Mouse (Mus musculus) liver, postnatal 0 days (tissue): ENCODE measurements around the gene Daw1. TPM values are rescaled to one million over a fixed set of nuclear protein-coding genes. Genes with fewer than 3 reads are reported as not detected.

ENCODE experiments used
- ATAC-seq: fragments of 200-750 bp; cut with Nextera tagmentation; 2 replicates; pipeline ENCODE4 v1.8.0; 2017; ENCODE audit warnings: mild to moderate bottlenecking, moderate library complexity
- DNase-seq: peaks from one replicate; pipeline ENCODE4 v3.0.0-alpha.2; 2016
- H3K27ac ChIP-seq: fragments of 300-500 bp; sonication (generic); 2 replicates; pipeline ENCODE4 v1.5.1; 2014; ENCODE audit warnings: antibody characterized with exemption, moderate library complexity, mild to moderate bottlenecking, low read depth
- H3K27me3 ChIP-seq: fragments of 300-500 bp; sonication (generic); 2 replicates; pipeline ENCODE4 v1.6.1; 2014; ENCODE audit warnings: low read length, control low read depth, mixed read lengths; ENCODE audit not compliant: insufficient read depth
- H3K36me3 ChIP-seq: fragments of 300-500 bp; sonication (generic); replicated peaks from 2 replicates; pipeline ENCODE4 v1.6.1; 2014; ENCODE audit warnings: mild to moderate bottlenecking, control low read depth, low read length, moderate library complexity, mixed read lengths; ENCODE audit not compliant: insufficient read depth
- H3K4me1 ChIP-seq: fragments of 300-500 bp; sonication (generic); 2 replicates; pipeline ENCODE4 v1.6.1; 2014; ENCODE audit warnings: antibody characterized with exemption, mild to moderate bottlenecking, control low read depth; ENCODE audit not compliant: insufficient read depth
- H3K4me2 ChIP-seq: fragments of 300-500 bp; sonication (generic); 2 replicates; pipeline ENCODE4 v1.6.1; 2014; ENCODE audit warnings: low read depth, mild to moderate bottlenecking, low read length, moderate library complexity, mixed read lengths
- H3K4me3 ChIP-seq: fragments of 300-500 bp; sonication (generic); 2 replicates; pipeline ENCODE4 v1.5.1; 2014; ENCODE audit warnings: low read depth, low read length
- H3K9ac ChIP-seq: fragments of 300-500 bp; sonication (generic); replicated peaks from 2 replicates; pipeline ENCODE4 v1.6.1; 2014; ENCODE audit warnings: mild to moderate bottlenecking, moderate library complexity
- H3K9me3 ChIP-seq: fragments of 300-500 bp; sonication (generic); 2 replicates; pipeline ENCODE4 v1.6.1; 2016; ENCODE audit warnings: mild to moderate bottlenecking, control low read depth, low read length, mixed read lengths
- CTCF ChIP-seq: sonication (generic); IDR thresholded peaks from 2 replicates; pipeline ENCODE4 v1.5.1; 2016; ENCODE audit warnings: antibody characterized with exemption, low read depth
- EP300 ChIP-seq: IDR thresholded peaks from 2 replicates; pipeline ENCODE4 v1.6.1; 2016; ENCODE audit warnings: antibody characterized with exemption, low read depth, mild to moderate bottlenecking
- WGBS: fragments of 180-500 bp; shearing (Covaris S2); extraction: QIAGEN DNeasy Blood & Tissue Kit; methylation state at CpG from one replicate; pipeline ENCODE4 v1.1.7; 2014; ENCODE audit not compliant: insufficient replicate concordance; 5-methylcytosine and 5-hydroxymethylcytosine counted together
- polyA plus RNA-seq: library from polyadenylated mRNA; unstranded; fragments of >200 nt; fragmentation: Nextera tagmentation; extraction: Ambion mirVana; gene quantifications from 2 replicates; pipeline ENCODE4 v1.2.1, GENCODE M21; 2015

Daw1 gene
- polyA plus RNA-seq, 1 experiment from 2014 or later, result not detected

- Histone ChIP-seq H3K27ac (no peak overlapping the region), H3K9ac (no peak overlapping the region), H3K4me2 (no peak overlapping the region), H3K9me3 (no peaks in the 10 kb centered on the region), H3K36me3 (no peaks in the 10 kb centered on the region), H3K4me1 (no peaks in the 10 kb centered on the region), H3K4me3 (no peak overlapping the region), H3K27me3 (no peaks in the 10 kb centered on the region)
- no peak for ATAC-seq
- DNase-seq, result no peak
- 78% methylated on average over 3 of the region's 3 CpGs for WGBS
- TF ChIP-seq CTCF, result no peak
These were observed 9.6 kb downstream of the Daw1 start for GRCm38 (mm10) chr1:83169158-83169557.

DNA sequence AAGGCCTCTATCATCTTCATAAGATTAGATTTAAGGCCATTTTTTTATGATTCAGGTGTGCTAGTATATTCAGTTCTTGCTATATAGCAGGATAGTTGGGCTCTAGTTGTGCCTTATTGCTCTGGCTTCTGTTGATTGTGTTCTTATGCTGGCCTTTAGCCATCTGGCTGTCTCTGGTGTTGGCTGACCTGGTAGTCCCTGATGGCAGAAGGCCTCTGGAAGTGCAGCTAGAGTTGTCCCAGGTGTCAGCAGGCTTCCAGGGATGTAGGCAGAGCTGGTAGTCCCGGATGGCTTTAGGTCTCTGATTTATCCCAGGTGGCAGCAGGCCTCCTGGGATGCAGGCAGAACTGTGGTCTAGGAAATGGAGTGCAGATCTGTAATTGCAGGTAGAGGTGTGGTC, 16.4 kb downstream of the Daw1 start:
- no peak overlapping the region for H3K27ac ChIP-seq

DNA sequence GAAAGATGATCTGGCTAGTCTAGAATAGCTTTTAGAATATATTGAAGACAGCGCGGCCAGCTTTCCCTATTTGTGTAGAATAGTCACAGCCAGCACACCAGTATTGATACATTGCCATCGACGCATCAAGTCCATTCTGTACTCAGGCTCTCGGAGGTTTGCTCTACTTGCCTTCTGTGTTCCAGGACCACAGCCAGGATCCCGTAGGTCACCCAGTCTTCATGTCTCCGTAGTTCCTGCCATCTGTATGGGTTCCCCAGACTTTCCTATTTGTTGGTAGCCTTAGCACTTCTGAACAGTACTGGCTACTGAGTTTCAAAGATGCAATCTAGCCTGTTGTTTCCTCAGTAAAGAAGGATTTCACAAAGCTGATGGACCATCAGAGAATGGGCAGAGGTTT, 20.0 kb downstream of the Daw1 start:
- 78% methylated on average over 7 of the region's 7 CpGs for whole genome bisulfite sequencing
- H3K36me3 ChIP-seq, result no peaks in the 10 kb centered on the region
- no peak overlapping the region for H3K9ac ChIP-seq
- H3K4me2 ChIP-seq, result no peak overlapping the region
- no peaks in the 10 kb centered on the region for H3K4me1 ChIP-seq
- ATAC-seq (no peak), DNase-seq (no peak)
- no peaks in the 10 kb centered on the region for H3K27me3 ChIP-seq
- no peaks in the 10 kb centered on the region for H3K9me3 ChIP-seq
- no peak overlapping the region for H3K27ac ChIP-seq
- no peak overlapping the region for H3K4me3 ChIP-seq
- no peak for TF ChIP-seq EP300
- TF ChIP-seq CTCF, result no peak

More for the DNA sequence above, 16.4 kb downstream of the Daw1 start:
- no peaks in the 10 kb centered on the region for H3K4me1 ChIP-seq
- no peaks in the 10 kb centered on the region for H3K27me3 ChIP-seq
- H3K9me3 ChIP-seq, result no peaks in the 10 kb centered on the region
- H3K36me3 ChIP-seq, result no peaks in the 10 kb centered on the region
- WGBS, result 57% methylated on average over 1 of the region's 1 CpGs
- H3K4me3 ChIP-seq, result no peak overlapping the region
- H3K9ac ChIP-seq, result no peak overlapping the region
- ATAC-seq (no peak), DNase-seq (no peak)
- TF ChIP-seq CTCF, result no peak
- no peak for TF ChIP-seq EP300
- H3K4me2 ChIP-seq, result no peak overlapping the region

GRCm38 (mm10) chr1:83181418-83181817, 21.9 kb downstream of the Daw1 start:
- no peak overlapping the region for H3K4me2 ChIP-seq
- no peaks in the 10 kb centered on the region for H3K36me3 ChIP-seq
- H3K9ac ChIP-seq, result no peak overlapping the region
- H3K27me3 ChIP-seq, result no peaks in the 10 kb centered on the region
- no peaks in the 10 kb centered on the region for H3K4me1 ChIP-seq
- DNase-seq (no peak), ATAC-seq (no peak)
- no peaks in the 10 kb centered on the region for H3K9me3 ChIP-seq
- no peak for TF ChIP-seq EP300
- peak; percentile 25 for TF ChIP-seq CTCF
- H3K27ac ChIP-seq, result no peak overlapping the region
- no peak overlapping the region for H3K4me3 ChIP-seq
- 51% methylated on average over 4 of the region's 4 CpGs for WGBS

- 38% methylated on average over 2 of the region's 2 CpGs for WGBS
- H3K9me3 ChIP-seq, result no peaks in the 10 kb centered on the region
- H3K27me3 ChIP-seq, result no peaks in the 10 kb centered on the region
- no peak for ATAC-seq
- no peak overlapping the region for H3K27ac ChIP-seq
- no peak overlapping the region for H3K4me3 ChIP-seq
- peak; percentile 55 for DNase-seq
- no peak overlapping the region for H3K4me2 ChIP-seq
- H3K36me3 ChIP-seq, result no peaks in the 10 kb centered on the region
- TF ChIP-seq CTCF (peak; percentile 68), EP300 (no peak)
- no peaks in the 10 kb centered on the region for H3K4me1 ChIP-seq
- no peak overlapping the region for H3K9ac ChIP-seq
These were observed 27.6 kb downstream of the Daw1 start for GRCm38 (mm10) chr1:83187154-83187553.

- Histone ChIP-seq H3K4me2 (no peak overlapping the region), H3K9me3 (no peaks in the 10 kb centered on the region), H3K4me1 (no peaks in the 10 kb centered on the region), H3K36me3 (no peaks in the 10 kb centered on the region), H3K27ac (no peak overlapping the region), H3K4me3 (no peak overlapping the region), H3K27me3 (no peaks in the 10 kb centered on the region), H3K9ac (no peak overlapping the region)
- DNase-seq (no peak), ATAC-seq (no peak)
- 38% methylated on average over 1 of the region's 1 CpGs for WGBS
- TF ChIP-seq EP300 (no peak), CTCF (no peak)
These were observed 50.4 kb downstream of the Daw1 start for GRCm38 (mm10) chr1:83209981-83210380.

- TF ChIP-seq CTCF, result no peak
- no peak for TF ChIP-seq EP300
- H3K27ac ChIP-seq, result no peak overlapping the region
- WGBS, result 31% methylated on average over 1 of the region's 1 CpGs
- no peaks in the 10 kb centered on the region for H3K36me3 ChIP-seq
- H3K27me3 ChIP-seq, result no peaks in the 10 kb centered on the region
- DNase-seq, result no peak
- H3K9me3 ChIP-seq, result no peaks in the 10 kb centered on the region
- no peaks in the 10 kb centered on the region for H3K4me1 ChIP-seq
- H3K9ac ChIP-seq, result no peak overlapping the region
- H3K4me2 ChIP-seq, result no peak overlapping the region
- H3K4me3 ChIP-seq, result no peak overlapping the region
- no peak for ATAC-seq
These were observed 58.7 kb downstream of the Daw1 start for GRCm38 (mm10) chr1:83218260-83218659.
